Mouse (Mus musculus) stomach, postnatal 0 days (tissue): ENCODE measurements around the gene Klb.

Experiments used
- CTCF ChIP-seq: IDR thresholded peaks from 2 replicates; pipeline ENCODE4 v1.5.1; 2016; ENCODE audit warnings: antibody characterized with exemption, low read depth, mild to moderate bottlenecking, moderate library complexity
- EP300 ChIP-seq: optimal IDR thresholded peaks from 2 replicates; pipeline ENCODE3; 2016; ENCODE audit warnings: antibody characterized with exemption

DNA sequence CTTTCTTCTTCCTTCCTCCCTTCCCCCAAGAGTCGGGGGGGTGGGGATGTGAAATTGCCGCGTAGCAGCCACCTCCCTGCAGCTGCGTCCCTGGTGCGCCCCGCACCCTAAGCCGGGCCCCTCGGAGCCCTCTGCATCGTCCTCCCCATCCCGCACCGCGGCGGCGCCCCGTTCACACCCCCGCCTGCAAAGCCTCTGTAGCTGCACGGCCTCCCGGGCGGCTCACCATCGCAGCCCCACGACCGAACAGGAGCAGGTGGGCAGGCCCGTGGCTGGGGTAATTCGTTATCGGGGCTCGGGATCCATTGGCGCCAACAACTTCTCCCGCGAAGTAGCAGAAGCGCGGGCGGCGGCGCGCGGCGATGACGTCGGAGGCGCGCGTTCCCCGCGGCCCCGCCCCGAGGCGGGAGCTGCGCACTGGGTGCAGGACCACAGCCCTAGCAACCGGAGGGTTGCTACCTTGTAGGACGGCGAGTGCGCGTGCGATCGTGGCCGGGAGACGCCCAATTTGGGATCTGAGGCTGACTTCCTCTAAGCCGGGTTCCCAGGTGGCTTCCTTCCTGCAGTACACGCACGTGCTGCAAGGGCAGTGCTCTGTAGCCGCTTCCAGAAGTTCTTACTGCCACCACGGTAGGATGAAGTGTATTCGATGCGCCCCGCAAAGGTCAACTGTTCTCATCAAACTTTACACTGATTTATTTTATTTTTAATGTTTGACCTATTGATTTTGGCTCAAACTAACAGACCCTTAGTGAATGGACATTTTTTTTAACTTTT lies 12.6 kb upstream of the Klb start, which contains the start of gene Rfc1:
- TF ChIP-seq EP300: no peak
- no peak for TF ChIP-seq CTCF
